Mouse (Mus musculus): Measurements from ENCODE around the gene Car11. TPM values are rescaled to one million over a fixed set of nuclear protein-coding genes. Genes with fewer than 3 reads are reported as not detected.

The Car11 gene
- polyA plus RNA-seq, 1 experiment from 2014 or later, result 71.4 TPM

Other genes with a start within 250 kb of the Car11 start
- gene Ftl1, start 240.0 kb upstream of the Car11 start, polyA plus RNA-seq (2015; fragmentation: Nextera tagmentation; extraction: Ambion mirVana), result 4,883 and 5,335 TPM in 2 replicates
- gene Bax, start 232.9 kb upstream of the Car11 start, polyA plus RNA-seq (2015; fragmentation: Nextera tagmentation; extraction: Ambion mirVana), result 224 and 236 TPM in 2 replicates
- 0.15 and 0.59 TPM in 2 replicates for gene Tulp2, start 218.0 kb upstream of the Car11 start, polyA plus RNA-seq (2015; fragmentation: Nextera tagmentation; extraction: Ambion mirVana)
- gene Gm45808, start 213.0 kb upstream of the Car11 start, polyA plus RNA-seq (2015; fragmentation: Nextera tagmentation; extraction: Ambion mirVana), result not detected in 2 replicates
- gene Dhdh, start 211.0 kb upstream of the Car11 start, polyA plus RNA-seq (2015; fragmentation: Nextera tagmentation; extraction: Ambion mirVana), result 4.2 and 4.8 TPM in 2 replicates
- 140 and 158 TPM in 2 replicates for gene Nucb1, start 189.4 kb upstream of the Car11 start, polyA plus RNA-seq (2015; fragmentation: Nextera tagmentation; extraction: Ambion mirVana)
- gene Ppp1r15a, start 173.6 kb upstream of the Car11 start, polyA plus RNA-seq (2015; fragmentation: Nextera tagmentation; extraction: Ambion mirVana), result 17.8 and 18.4 TPM in 2 replicates
- gene Plekha4, start 173.5 kb upstream of the Car11 start, polyA plus RNA-seq (2015; fragmentation: Nextera tagmentation; extraction: Ambion mirVana), result 4.3 and 4.7 TPM in 2 replicates
- gene Hsd17b14, start 144.9 kb upstream of the Car11 start, polyA plus RNA-seq (2015; fragmentation: Nextera tagmentation; extraction: Ambion mirVana), result 0.93 TPM in 1 of 2 replicates, not detected in the other
- gene Bcat2, start 129.7 kb upstream of the Car11 start, polyA plus RNA-seq (2015; fragmentation: Nextera tagmentation; extraction: Ambion mirVana), result 25.4 and 31.9 TPM in 2 replicates
- 0.17 and 2.3 TPM in 2 replicates for gene Fgf21, start 84.4 kb upstream of the Car11 start, polyA plus RNA-seq (2015; fragmentation: Nextera tagmentation; extraction: Ambion mirVana)
- 0.69 TPM in 1 of 2 replicates, not detected in the other for gene Fut1, start 82.6 kb upstream of the Car11 start, polyA plus RNA-seq (2015; fragmentation: Nextera tagmentation; extraction: Ambion mirVana)
- gene Izumo1, start 78.0 kb upstream of the Car11 start, polyA plus RNA-seq (2015; fragmentation: Nextera tagmentation; extraction: Ambion mirVana), result 0.14 TPM in 1 of 2 replicates, not detected in the other
- gene Rasip1, start 72.4 kb upstream of the Car11 start, polyA plus RNA-seq (2015; fragmentation: Nextera tagmentation; extraction: Ambion mirVana), result 15.4 and 17.6 TPM in 2 replicates
- 4.5 and 5.6 TPM in 2 replicates for gene Mamstr, start 59.9 kb upstream of the Car11 start, polyA plus RNA-seq (2015; fragmentation: Nextera tagmentation; extraction: Ambion mirVana)
- gene Fut2, start 33.4 kb upstream of the Car11 start, polyA plus RNA-seq (2015; fragmentation: Nextera tagmentation; extraction: Ambion mirVana), result 0.36 and 2.5 TPM in 2 replicates
- 1.7 and 1.9 TPM in 2 replicates for gene Ntn5, start 15.8 kb upstream of the Car11 start, polyA plus RNA-seq (2015; fragmentation: Nextera tagmentation; extraction: Ambion mirVana)
- gene Sec1, start 5.4 kb upstream of the Car11 start, polyA plus RNA-seq (2015; fragmentation: Nextera tagmentation; extraction: Ambion mirVana), result 0.47 and 0.77 TPM in 2 replicates
- gene Dbp, start 5.2 kb downstream of the Car11 start, polyA plus RNA-seq (2015; fragmentation: Nextera tagmentation; extraction: Ambion mirVana), result 3.3 and 3.9 TPM in 2 replicates
- 573 and 682 TPM in 2 replicates for gene Rpl18, start 15.6 kb downstream of the Car11 start, polyA plus RNA-seq (2015; fragmentation: Nextera tagmentation; extraction: Ambion mirVana)
- 23.0 and 25.7 TPM in 2 replicates for gene Sphk2, start 18.2 kb downstream of the Car11 start, polyA plus RNA-seq (2015; fragmentation: Nextera tagmentation; extraction: Ambion mirVana)
- 0.50 and 1.5 TPM in 2 replicates for gene Fam83e, start 21.4 kb downstream of the Car11 start, polyA plus RNA-seq (2015; fragmentation: Nextera tagmentation; extraction: Ambion mirVana)
- gene Spaca4, start 26.0 kb downstream of the Car11 start, polyA plus RNA-seq (2015; fragmentation: Nextera tagmentation; extraction: Ambion mirVana), result not detected in 2 replicates
- 19.3 and 26.0 TPM in 2 replicates for gene Lmtk3, start 83.9 kb downstream of the Car11 start, polyA plus RNA-seq (2015; fragmentation: Nextera tagmentation; extraction: Ambion mirVana)
- 7.1 and 8.6 TPM in 2 replicates for gene Sult2b1, start 84.8 kb downstream of the Car11 start, polyA plus RNA-seq (2015; fragmentation: Nextera tagmentation; extraction: Ambion mirVana)
- 211 and 253 TPM in 2 replicates for gene Cyth2, start 114.7 kb downstream of the Car11 start, polyA plus RNA-seq (2015; fragmentation: Nextera tagmentation; extraction: Ambion mirVana)
- gene Kcnj14, start 124.9 kb downstream of the Car11 start, polyA plus RNA-seq (2015; fragmentation: Nextera tagmentation; extraction: Ambion mirVana), result 1.4 and 1.7 TPM in 2 replicates
- gene Grwd1, start 131.1 kb downstream of the Car11 start, polyA plus RNA-seq (2015; fragmentation: Nextera tagmentation; extraction: Ambion mirVana), result 40.7 and 48.9 TPM in 2 replicates
- gene Kdelr1, start 172.9 kb downstream of the Car11 start, polyA plus RNA-seq (2015; fragmentation: Nextera tagmentation; extraction: Ambion mirVana), result 55.7 and 65.9 TPM in 2 replicates
- gene Grin2d, start 178.5 kb downstream of the Car11 start, polyA plus RNA-seq (2015; fragmentation: Nextera tagmentation; extraction: Ambion mirVana), result 3.2 and 4.2 TPM in 2 replicates
- gene Syngr4, start 196.9 kb downstream of the Car11 start, polyA plus RNA-seq (2015; fragmentation: Nextera tagmentation; extraction: Ambion mirVana), result 0.37 and 0.52 TPM in 2 replicates
- gene Tmem143, start 197.1 kb downstream of the Car11 start, polyA plus RNA-seq (2015; fragmentation: Nextera tagmentation; extraction: Ambion mirVana), result 7.5 and 7.8 TPM in 2 replicates
- gene Emp3, start 221.6 kb downstream of the Car11 start, polyA plus RNA-seq (2015; fragmentation: Nextera tagmentation; extraction: Ambion mirVana), result 48.2 and 70.1 TPM in 2 replicates
- gene Ccdc114, start 224.2 kb downstream of the Car11 start, polyA plus RNA-seq (2015; fragmentation: Nextera tagmentation; extraction: Ambion mirVana), result 5.9 and 6.2 TPM in 2 replicates

All from neural tube, embryonic 15.5 days (tissue).